Mouse (Mus musculus) liver, embryonic 14.5 days (tissue): ENCODE data around the gene Nme8. TPM values are rescaled to one million over a fixed set of nuclear protein-coding genes. Genes with fewer than 3 reads are reported as not detected.
A peak's percentile ranks its signal among the peaks of the same experiment; 100 is the strongest.

Experiments used
- ATAC-seq: fragments of 200-750 bp; cut with Nextera tagmentation; 2 replicates; pipeline ENCODE4 v1.8.0; 2017; ENCODE audit warnings: moderate number of reproducible peaks, mild to moderate bottlenecking, moderate library complexity; ENCODE audit not compliant: insufficient read depth
- DNase-seq, 3 experiments: peaks; one replicate each; pipeline ENCODE4 v3.0.0-alpha.2; 2012 to 2013; ENCODE audit warnings: low read depth in 3 of 3, low spot score in 3 of 3
- H3K27ac ChIP-seq: fragments of 300-500 bp; sonication (generic); 2 replicates; pipeline ENCODE4 v1.5.1; 2014; ENCODE audit warnings: moderate library complexity, mild to moderate bottlenecking, control low read depth, inconsistent platforms
- H3K27me3 ChIP-seq: fragments of 300-500 bp; sonication (generic); 2 replicates; pipeline ENCODE4 v1.6.1; 2014; ENCODE audit warnings: mild to moderate bottlenecking, low read length, moderate library complexity; ENCODE audit not compliant: control insufficient read depth, insufficient read depth
- H3K36me3 ChIP-seq: fragments of 300-500 bp; sonication (generic); replicated peaks from 2 replicates; pipeline ENCODE4 v1.6.1; 2014; ENCODE audit warnings: low read depth; ENCODE audit not compliant: control insufficient read depth, insufficient read depth
- H3K4me1 ChIP-seq, 2 experiments: fragments of 200-500 bp in 1 of 2; fragments of 300-500 bp in 1 of 2; sonication (generic) in 1 of 2; replicated peaks; 2 replicates each; pipeline ENCODE4 v1.6.1; 2012 to 2014; ENCODE audit warnings: antibody characterized with exemption in 1 of 2, inconsistent platforms in 1 of 2, low read length in 1 of 2; ENCODE audit not compliant: control insufficient read depth in 2 of 2, insufficient read depth in 2 of 2
- H3K4me2 ChIP-seq: fragments of 300-500 bp; sonication (generic); 2 replicates; pipeline ENCODE4 v1.6.1; 2014; ENCODE audit warnings: low read depth, mild to moderate bottlenecking, control low read depth, moderate library complexity
- H3K4me3 ChIP-seq, 2 experiments: fragments of 200-500 bp in 1 of 2; fragments of 300-500 bp in 1 of 2; sonication (generic) in 1 of 2; 2 replicates each; pipeline ENCODE4 v1.5.1; 2012 to 2014; ENCODE audit warnings: low read depth in 2 of 2, low read length in 2 of 2, mild to moderate bottlenecking in 2 of 2, control low read depth in 1 of 2, inconsistent platforms in 1 of 2, moderate library complexity in 1 of 2; ENCODE audit not compliant: insufficient read depth in 1 of 2
- H3K9ac ChIP-seq: fragments of 300-500 bp; sonication (generic); replicated peaks from 2 replicates; pipeline ENCODE4 v1.6.1; 2014; ENCODE audit warnings: mild to moderate bottlenecking, control low read depth, moderate library complexity
- H3K9me3 ChIP-seq: fragments of 300-500 bp; sonication (generic); 2 replicates; pipeline ENCODE4 v1.6.1; 2016; ENCODE audit warnings: low read length, mixed read lengths; ENCODE audit not compliant: control insufficient read depth
- CTCF ChIP-seq: IDR thresholded peaks from 2 replicates; pipeline ENCODE4 v1.5.1; 2016; ENCODE audit warnings: antibody characterized with exemption, low read depth, control low read depth
- EP300 ChIP-seq: IDR thresholded peaks from 2 replicates; pipeline ENCODE4 v1.6.1; 2016; ENCODE audit warnings: antibody characterized with exemption, low read depth
- WGBS: fragments of 180-500 bp; shearing (Covaris S2); extraction: QIAGEN DNeasy Blood & Tissue Kit; methylation state at CpG from one replicate; pipeline ENCODE4 v1.1.7; 2014; ENCODE audit not compliant: insufficient replicate concordance; 5-methylcytosine and 5-hydroxymethylcytosine counted together
- polyA plus RNA-seq, 2 experiments: library from polyadenylated mRNA; depleted of rRNA in 1 of 2; stranded (reverse) in 1 of 2; unstranded in 1 of 2; fragments of >200 nt; fragmentation: Nextera tagmentation in 1 of 2; extraction: Ambion mirVana in 1 of 2; gene quantifications; 2 replicates each; pipeline versions ENCODE4 v1.2.1 to v1.2.3; 2012 to 2014

The Nme8 gene
- polyA plus RNA-seq, 2 experiments, result not detected

GRCm38 (mm10) chr13:19626473-19626872, 71.1 kb downstream of the Nme8 start:
- Histone ChIP-seq H3K4me2 (no peak overlapping the region), H3K9me3 (no peaks in the 10 kb centered on the region), H3K4me3 (no peak overlapping the region), H3K4me1 (peaks cover 3 to 21% of the 10 kb centered on the region in 2 experiments), H3K36me3 (no peaks in the 10 kb centered on the region), H3K27me3 (peaks cover 9% of the 10 kb centered on the region), H3K27ac (no peak overlapping the region), H3K9ac (no peak overlapping the region)
- no peak for DNase-seq
- WGBS, result 66% methylated on average over 1 of the region's 1 CpGs
- TF ChIP-seq EP300, result no peak
- no peak for TF ChIP-seq CTCF
- ATAC-seq, result no peak

- H3K9me3 ChIP-seq, result no peaks in the 10 kb centered on the region
- H3K27me3 ChIP-seq, result peaks cover 9% of the 10 kb centered on the region
- peaks cover 3 to 16% of the 10 kb centered on the region in 2 experiments for H3K4me1 ChIP-seq
- TF ChIP-seq EP300 (no peak), CTCF (no peak)
- ATAC-seq (no peak), DNase-seq (no peak)
- H3K4me2 ChIP-seq, result no peak overlapping the region
- H3K27ac ChIP-seq, result no peak overlapping the region
- no peaks in the 10 kb centered on the region for H3K36me3 ChIP-seq
- no peak overlapping the region for H3K4me3 ChIP-seq
- WGBS, result 67% methylated on average over 11 of the region's 11 CpGs
- H3K9ac ChIP-seq, result no peak overlapping the region
Measured at GRCm38 (mm10) chr13:19624632-19625320, 72.8 kb downstream of the Nme8 start.

GRCm38 (mm10) chr13:19623228-19623905, 74.2 kb downstream of the Nme8 start:
- Histone ChIP-seq H3K36me3 (no peaks in the 10 kb centered on the region), H3K9ac (peak overlapping the region; percentile 53), H3K27me3 (peaks cover 9% of the 10 kb centered on the region), H3K9me3 (no peaks in the 10 kb centered on the region), H3K4me2 (peak overlapping the region; percentile 82), H3K27ac (no peak overlapping the region), H3K4me1 (peaks cover 3 to 14% of the 10 kb centered on the region in 2 experiments), H3K4me3 (peak overlapping the region; percentile 48 to 57)
- TF ChIP-seq EP300 (no peak), CTCF (no peak)
- ATAC-seq, result no peak
- 24% methylated on average over 30 of the region's 30 CpGs for WGBS
- DNase-seq, result no peak

- DNase-seq, result no peak
Measured at GRCm38 (mm10) chr13:19622573-19623227, 74.9 kb downstream of the Nme8 start, which contains the start of gene Sfrp4. Sfrp4 (plus strand) TSS chr13:19623104.

More at GRCm38 (mm10) chr13:19622573-19623227, 74.9 kb downstream of the Nme8 start, which contains the start of gene Sfrp4:
- H3K4me2 ChIP-seq, result peak within 1 kb of the TSS; percentile 82
- peaks cover 9% of the 10 kb centered on the region for H3K27me3 ChIP-seq
- H3K36me3 ChIP-seq, result no peaks in the 10 kb centered on the region
- 3% methylated on average over 25 of the region's 25 CpGs for WGBS
- peak within 1 kb of the TSS; percentile 48 to 57 for H3K4me3 ChIP-seq
- H3K4me1 ChIP-seq, result peaks cover 3 to 16% of the 10 kb centered on the region in 2 experiments
- ATAC-seq, result peak; percentile 50; the same call in 1 of the 2 replicates
- no peak for TF ChIP-seq EP300
- peak; percentile 54 for TF ChIP-seq CTCF
- H3K27ac ChIP-seq, result no peak within 1 kb of the TSS
- H3K9me3 ChIP-seq, result no peaks in the 10 kb centered on the region
- H3K9ac ChIP-seq, result peak within 1 kb of the TSS; percentile 53
